Mouse (Mus musculus) thymus, adult 18-20 months (tissue): ENCODE measurements around the gene Ostf1.
A peak's percentile ranks its signal among the peaks of the same experiment; 100 is the strongest.

Source experiments
- DNase-seq, 2 experiments: peaks; one replicate each; pipeline ENCODE4 v3.0.0; 2022; ENCODE audit warnings: mixed read lengths in 2 of 2

Ostf1 gene

GRCm38 (mm10) chr19:18643411-18643810, 11.8 kb upstream of the Ostf1 start:
- no peak for DNase-seq

- DNase-seq = no peak
Measured at GRCm38 (mm10) chr19:18641001-18641400, 9.4 kb upstream of the Ostf1 start.

- DNase-seq = no peak
Measured at GRCm38 (mm10) chr19:18639552-18639951, 7.9 kb upstream of the Ostf1 start.

GRCm38 (mm10) chr19:18638949-18639348, 7.3 kb upstream of the Ostf1 start:
- DNase-seq = peak; percentile 12 to 34

GRCm38 (mm10) chr19:18637954-18638353, 6.3 kb upstream of the Ostf1 start:
- no peak for DNase-seq

- DNase-seq = no peak
Measured at GRCm38 (mm10) chr19:18632231-18633185, 885 bp upstream of the Ostf1 start.

- DNase-seq = peak; percentile 46 to 49
Measured at GRCm38 (mm10) chr19:18631161-18631643, 421 bp downstream of the Ostf1 start.

GRCm38 (mm10) chr19:18630221-18631119, 1.2 kb downstream of the Ostf1 start:
- DNase-seq = no peak

GRCm38 (mm10) chr19:18629589-18629988, 2.0 kb downstream of the Ostf1 start:
- no peak for DNase-seq

- DNase-seq = no peak
Measured at GRCm38 (mm10) chr19:18623894-18624293, 7.7 kb downstream of the Ostf1 start.

- DNase-seq = peak; percentile 18 to 44
Measured at GRCm38 (mm10) chr19:18619691-18620090, 11.9 kb downstream of the Ostf1 start.

- peak in 1 of 2 experiments; percentile 40 for DNase-seq
Measured at GRCm38 (mm10) chr19:18619060-18619459, 12.6 kb downstream of the Ostf1 start.

- no peak for DNase-seq
Measured at GRCm38 (mm10) chr19:18617504-18617903, 14.1 kb downstream of the Ostf1 start.

GRCm38 (mm10) chr19:18615680-18616240, 15.9 kb downstream of the Ostf1 start:
- DNase-seq = no peak

GRCm38 (mm10) chr19:18614337-18614736, 17.3 kb downstream of the Ostf1 start:
- no peak for DNase-seq

- DNase-seq = no peak
Measured at GRCm38 (mm10) chr19:18608975-18609374, 22.6 kb downstream of the Ostf1 start.

GRCm38 (mm10) chr19:18607907-18608306, 23.7 kb downstream of the Ostf1 start:
- no peak for DNase-seq

- DNase-seq = no peak
Measured at GRCm38 (mm10) chr19:18603011-18603410, 28.6 kb downstream of the Ostf1 start.

- no peak for DNase-seq
Measured at GRCm38 (mm10) chr19:18600611-18601010, 31.0 kb downstream of the Ostf1 start.

GRCm38 (mm10) chr19:18599650-18600049, 32.0 kb downstream of the Ostf1 start:
- DNase-seq = no peak

- DNase-seq = no peak
Measured at GRCm38 (mm10) chr19:18599051-18599450, 32.6 kb downstream of the Ostf1 start.

- DNase-seq = no peak
Measured at GRCm38 (mm10) chr19:18598265-18598926, 33.2 kb downstream of the Ostf1 start.
